Mouse (Mus musculus): Measurements from ENCODE around the gene Ube2v1.

DNA sequence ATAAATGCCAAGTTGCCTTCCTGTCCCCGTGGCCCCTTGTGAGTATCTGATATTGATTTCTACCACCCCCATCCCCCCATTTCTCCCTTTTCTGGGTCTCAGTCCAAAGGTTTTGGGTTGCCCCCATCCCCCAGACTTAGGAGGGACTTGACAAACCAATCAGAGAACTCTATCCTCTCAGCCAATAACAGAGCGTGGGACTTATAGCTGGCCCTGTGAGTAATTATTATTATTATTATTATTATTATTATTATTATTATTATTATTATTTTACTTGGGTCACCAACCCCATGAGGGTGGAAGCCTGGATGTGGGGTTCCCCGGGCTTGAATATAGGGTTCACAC, 66.6 kb downstream of the Ube2v1 start:
- TF ChIP-seq GATA1 (IDR thresholded peaks at IDR 0.05; ENCODE audit: borderline replicate concordance, low read length) (no peak), FLI1 (IDR thresholded peaks at IDR 0.05; ENCODE audit: low read length) (no peak)

Data from megakaryocyte, embryonic 14.5 days (primary cell).